Mouse (Mus musculus): ENCODE data around the gene Tmem127.
"Not testable (repeated sequence)": the region's sequence is repeated elsewhere in the genome, so short reads cannot be mapped to it uniquely, and the experiment has no call there.

- TF ChIP-seq POLR2A (IDR thresholded peaks at IDR 0.05; ENCODE audit: insufficient read depth, low read depth, low read length); CTCF (IDR thresholded peaks at IDR 0.05); EP300 (IDR thresholded peaks at IDR 0.05; ENCODE audit: insufficient read depth, low read depth, low read length): not testable (repeated sequence)
These were observed 56.5 kb downstream of the Tmem127 start for GRCm38 (mm10) chr2:127304192-127304591.

All from heart, adult 2 months (tissue).